Mouse (Mus musculus): ENCODE data around the gene Trhr2. TPM values are rescaled to one million over a fixed set of nuclear protein-coding genes. Genes with fewer than 3 reads are reported as not detected.

Trhr2 gene
- polyA plus RNA-seq, 1 experiment, result 0.35 TPM

DNA sequence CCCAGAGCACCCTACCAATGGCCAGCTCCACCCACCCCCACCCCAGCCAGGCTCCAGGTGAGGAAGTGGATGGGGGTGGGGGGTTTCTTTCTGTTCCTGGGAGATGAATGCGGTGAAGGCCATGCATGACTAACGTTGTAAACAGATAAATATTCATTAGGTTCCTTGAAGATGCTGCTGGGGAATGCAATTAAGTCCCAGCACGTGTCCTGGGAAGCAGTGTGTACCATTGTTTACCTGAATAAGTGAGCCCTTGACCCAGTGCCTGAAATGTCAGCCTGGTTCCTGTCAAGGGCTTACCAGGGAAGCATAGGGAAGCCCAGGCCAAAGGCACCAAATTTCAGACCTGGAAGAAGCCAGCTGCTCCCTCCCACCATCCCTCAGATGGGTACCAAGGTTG is 40.0 kb downstream of the Trhr2 start:
- TF ChIP-seq CTCF (IDR thresholded peaks at IDR 0.05; ENCODE audit: borderline replicate concordance, control insufficient read depth, extremely low read depth, insufficient read depth, low read length, poor library complexity) (no peak), POLR2A (IDR thresholded peaks at IDR 0.05; ENCODE audit: control insufficient read depth, extremely low read depth, insufficient read depth, low read length, poor library complexity) (no peak)
- no peak for DNase-seq
- Histone ChIP-seq H3K4me1 (replicated peaks; ENCODE audit: control insufficient read depth, insufficient read depth, low read length) (peaks cover 29% of the 10 kb centered on the region), H3K27me3 (ENCODE audit: control insufficient read depth, insufficient read depth, low read length) (no peaks in the 10 kb centered on the region), H3K4me3 (ENCODE audit: control insufficient read depth, insufficient read depth, low read length) (no peak overlapping the region), H3K27ac (ENCODE audit: control insufficient read depth, insufficient read depth, low read length) (no peak overlapping the region), H3K36me3 (ENCODE audit: control insufficient read depth, insufficient read depth, low read length) (no peaks in the 10 kb centered on the region)
- WGBS, result 93% methylated on average over 3 of the region's 3 CpGs

GRCm38 (mm10) chr8:122319708-122320075 is 40.9 kb downstream of the Trhr2 start:
- Histone ChIP-seq H3K27ac (ENCODE audit: control insufficient read depth, insufficient read depth, low read length) (no peak overlapping the region), H3K4me3 (ENCODE audit: control insufficient read depth, insufficient read depth, low read length) (no peak overlapping the region), H3K27me3 (ENCODE audit: control insufficient read depth, insufficient read depth, low read length) (no peaks in the 10 kb centered on the region), H3K36me3 (ENCODE audit: control insufficient read depth, insufficient read depth, low read length) (no peaks in the 10 kb centered on the region), H3K4me1 (replicated peaks; ENCODE audit: control insufficient read depth, insufficient read depth, low read length) (peaks cover 32% of the 10 kb centered on the region)
- TF ChIP-seq POLR2A (IDR thresholded peaks at IDR 0.05; ENCODE audit: control insufficient read depth, extremely low read depth, insufficient read depth, low read length, poor library complexity) (no peak), CTCF (IDR thresholded peaks at IDR 0.05; ENCODE audit: borderline replicate concordance, control insufficient read depth, extremely low read depth, insufficient read depth, low read length, poor library complexity) (no peak)
- DNase-seq, result no peak
- 46% methylated on average over 7 of the region's 7 CpGs for WGBS

GRCm38 (mm10) chr8:122319045-122319707 is 41.4 kb downstream of the Trhr2 start:
- Histone ChIP-seq H3K4me3 (ENCODE audit: control insufficient read depth, insufficient read depth, low read length) (no peak overlapping the region), H3K36me3 (ENCODE audit: control insufficient read depth, insufficient read depth, low read length) (no peaks in the 10 kb centered on the region), H3K4me1 (replicated peaks; ENCODE audit: control insufficient read depth, insufficient read depth, low read length) (peaks cover 27% of the 10 kb centered on the region), H3K27me3 (ENCODE audit: control insufficient read depth, insufficient read depth, low read length) (no peaks in the 10 kb centered on the region), H3K27ac (ENCODE audit: control insufficient read depth, insufficient read depth, low read length) (no peak overlapping the region)
- no peak for DNase-seq
- no peak for TF ChIP-seq POLR2A (IDR thresholded peaks at IDR 0.05; ENCODE audit: control insufficient read depth, extremely low read depth, insufficient read depth, low read length, poor library complexity)
- WGBS, result 23% methylated on average over 11 of the region's 11 CpGs

GRCm38 (mm10) chr8:122317918-122318475 is 42.5 kb downstream of the Trhr2 start:
- DNase-seq, result no peak
- 77% methylated on average over 8 of the region's 8 CpGs for WGBS
- no peaks in the 10 kb centered on the region for H3K27me3 ChIP-seq (ENCODE audit: control insufficient read depth, insufficient read depth, low read length)
- H3K27ac ChIP-seq (ENCODE audit: control insufficient read depth, insufficient read depth, low read length), result no peak overlapping the region
- no peaks in the 10 kb centered on the region for H3K36me3 ChIP-seq (ENCODE audit: control insufficient read depth, insufficient read depth, low read length)
- TF ChIP-seq CTCF (IDR thresholded peaks at IDR 0.05; ENCODE audit: borderline replicate concordance, control insufficient read depth, extremely low read depth, insufficient read depth, low read length, poor library complexity) (no peak), POLR2A (IDR thresholded peaks at IDR 0.05; ENCODE audit: control insufficient read depth, extremely low read depth, insufficient read depth, low read length, poor library complexity) (no peak)
- H3K4me3 ChIP-seq (ENCODE audit: control insufficient read depth, insufficient read depth, low read length), result no peak overlapping the region
- peaks cover 21% of the 10 kb centered on the region for H3K4me1 ChIP-seq (replicated peaks; ENCODE audit: control insufficient read depth, insufficient read depth, low read length)

GRCm38 (mm10) chr8:122316402-122316801 is 44.1 kb downstream of the Trhr2 start:
- H3K27me3 ChIP-seq (ENCODE audit: control insufficient read depth, insufficient read depth, low read length), result no peaks in the 10 kb centered on the region
- 82% methylated on average over 2 of the region's 2 CpGs for WGBS
- DNase-seq, result no peak
- H3K4me3 ChIP-seq (ENCODE audit: control insufficient read depth, insufficient read depth, low read length), result no peak overlapping the region
- no peak overlapping the region for H3K27ac ChIP-seq (ENCODE audit: control insufficient read depth, insufficient read depth, low read length)
- peaks cover 21% of the 10 kb centered on the region for H3K4me1 ChIP-seq (replicated peaks; ENCODE audit: control insufficient read depth, insufficient read depth, low read length)
- H3K36me3 ChIP-seq (ENCODE audit: control insufficient read depth, insufficient read depth, low read length), result no peaks in the 10 kb centered on the region
- TF ChIP-seq CTCF (IDR thresholded peaks at IDR 0.05; ENCODE audit: borderline replicate concordance, control insufficient read depth, extremely low read depth, insufficient read depth, low read length, poor library complexity), result no peak
- no peak for TF ChIP-seq POLR2A (IDR thresholded peaks at IDR 0.05; ENCODE audit: control insufficient read depth, extremely low read depth, insufficient read depth, low read length, poor library complexity)

DNA sequence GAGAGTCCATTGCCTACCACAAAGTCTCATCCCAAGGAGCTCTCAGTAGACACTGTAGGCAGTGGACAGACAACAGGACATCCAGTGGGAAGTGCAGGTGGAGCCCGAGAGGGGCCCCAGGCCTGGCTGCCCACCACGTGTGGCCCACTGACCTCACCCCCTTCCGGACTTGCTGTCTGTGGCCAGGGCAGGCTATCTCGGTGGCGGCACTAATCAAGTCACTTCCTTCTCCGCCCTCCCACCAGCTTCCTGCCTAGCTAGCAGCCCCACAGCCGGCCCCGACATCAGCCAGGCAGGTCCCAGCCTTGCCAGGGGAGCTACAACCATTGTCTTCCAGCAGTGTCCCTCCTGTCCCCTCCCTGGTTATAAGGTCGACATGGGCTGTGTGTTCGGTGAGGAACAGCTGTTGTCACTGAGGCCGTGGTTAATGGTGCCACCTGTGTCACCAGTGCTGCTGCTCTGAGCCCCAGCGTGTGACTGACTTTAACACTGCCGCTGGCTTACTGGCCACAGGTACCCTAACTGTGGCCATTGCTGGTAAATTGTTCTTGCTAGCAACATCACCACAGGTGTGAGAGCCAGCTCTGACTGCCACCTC is 45.5 kb downstream of the Trhr2 start:
- TF ChIP-seq CTCF (IDR thresholded peaks at IDR 0.05; ENCODE audit: borderline replicate concordance, control insufficient read depth, extremely low read depth, insufficient read depth, low read length, poor library complexity) (no peak), POLR2A (IDR thresholded peaks at IDR 0.05; ENCODE audit: control insufficient read depth, extremely low read depth, insufficient read depth, low read length, poor library complexity) (no peak)
- Histone ChIP-seq H3K4me3 (ENCODE audit: control insufficient read depth, insufficient read depth, low read length) (no peak overlapping the region), H3K36me3 (ENCODE audit: control insufficient read depth, insufficient read depth, low read length) (no peaks in the 10 kb centered on the region), H3K27me3 (ENCODE audit: control insufficient read depth, insufficient read depth, low read length) (no peaks in the 10 kb centered on the region), H3K4me1 (replicated peaks; ENCODE audit: control insufficient read depth, insufficient read depth, low read length) (peaks cover 21% of the 10 kb centered on the region), H3K27ac (ENCODE audit: control insufficient read depth, insufficient read depth, low read length) (no peak overlapping the region)
- 23% methylated on average over 13 of the region's 13 CpGs for WGBS
- DNase-seq, result no peak

Data from thymus, adult 2 months (tissue).